Mouse (Mus musculus) megakaryocyte, embryonic 14.5 days (primary cell): ENCODE measurements at regions not wholly inside any gene's neighbourhood (a gene's known extent, or its start where the extent isn't known, plus 50 kb on each side); places are given as distances from the start of the nearest gene placed in this dataset.

Source experiments
- H3K27me3 ChIP-seq: replicated peaks from 2 replicates; pipeline ENCODE3; 2012; ENCODE audit warnings: inconsistent platforms
- H3K36me3 ChIP-seq: replicated peaks from 2 replicates; pipeline ENCODE3; 2012; ENCODE audit warnings: low read length, inconsistent platforms, mixed read lengths
- H3K4me1 ChIP-seq: 2 replicates; pipeline ENCODE4 v1.6.1; 2012; ENCODE audit warnings: inconsistent platforms
- H3K4me3 ChIP-seq: replicated peaks from 2 replicates; pipeline ENCODE3; 2012; ENCODE audit warnings: moderate library complexity, mild to moderate bottlenecking, inconsistent platforms
- H3K9me3 ChIP-seq: 2 replicates; pipeline ENCODE4 v1.6.1; 2012; ENCODE audit warnings: inconsistent platforms
- FLI1 ChIP-seq: IDR thresholded peaks from 2 replicates; pipeline ENCODE4 v1.6.1; 2012; ENCODE audit warnings: low read length, inconsistent platforms, mixed read lengths
- GATA1 ChIP-seq: IDR thresholded peaks from 3 replicates; pipeline ENCODE4 v1.6.1; 2012; ENCODE audit warnings: mixed read lengths, low read length, inconsistent platforms, borderline replicate concordance

DNA sequence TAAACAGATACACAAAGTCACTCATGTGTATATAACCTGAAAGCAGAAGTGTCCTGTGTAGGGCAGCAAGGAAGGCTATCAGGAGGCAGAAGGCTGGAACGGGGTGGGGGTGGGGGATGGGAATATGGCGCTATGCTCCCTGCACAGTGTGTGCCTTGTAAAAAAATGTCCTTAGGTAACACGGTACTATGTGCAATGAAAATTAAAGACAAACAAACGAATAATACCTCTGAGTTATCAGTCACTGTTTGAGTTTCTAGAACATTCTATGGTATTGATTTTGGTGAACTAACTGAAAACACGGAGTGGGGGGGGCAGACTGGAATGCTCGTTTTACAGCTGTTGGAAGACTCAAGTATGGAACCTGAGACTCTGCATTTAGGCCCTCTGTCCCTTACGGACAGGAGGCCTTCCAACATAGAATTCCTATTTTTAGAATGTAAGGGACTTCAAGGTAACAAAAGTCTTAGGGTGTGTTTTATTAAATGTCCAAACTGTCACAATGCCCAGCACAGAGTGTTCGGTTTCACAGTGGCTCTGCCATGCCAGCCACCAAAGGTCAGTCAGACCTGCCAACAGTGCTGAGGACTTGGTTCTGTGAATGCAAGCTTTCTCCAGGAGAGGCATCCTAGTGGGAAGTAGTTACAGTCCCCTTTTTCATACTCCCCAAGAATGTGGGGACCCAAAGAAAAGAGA lies 240.6 kb downstream of the Ano6 start:
- no peaks in the 10 kb centered on the region for H3K36me3 ChIP-seq
- H3K27me3 ChIP-seq: peaks cover 5% of the 10 kb centered on the region
- H3K4me3 ChIP-seq: no peak overlapping the region
- TF ChIP-seq FLI1: no peak
- TF ChIP-seq GATA1: no peak
- no peaks in the 10 kb centered on the region for H3K4me1 ChIP-seq
- peaks cover 6% of the 10 kb centered on the region; the same call in 1 of the 2 replicates for H3K9me3 ChIP-seq

DNA sequence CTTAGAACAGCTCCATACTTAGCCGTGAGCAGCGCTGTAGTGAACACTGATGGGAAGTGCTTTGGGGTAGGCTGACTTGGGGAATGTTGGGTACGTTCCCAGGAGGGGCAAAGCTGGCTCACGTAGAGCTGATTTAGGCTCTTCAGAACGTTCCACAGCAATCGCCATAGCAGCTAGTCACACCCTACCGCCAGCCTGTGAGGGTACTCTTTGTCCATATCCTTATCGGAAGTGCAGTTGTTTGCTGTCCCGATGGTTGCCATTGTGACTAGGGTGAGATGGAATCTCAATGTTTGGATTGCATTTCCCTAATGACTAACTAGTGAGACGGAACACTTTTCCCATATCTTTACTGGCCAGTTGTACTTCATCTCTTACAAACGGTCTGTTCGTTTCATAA lies 244.6 kb downstream of the Ano6 start:
- TF ChIP-seq GATA1 (no peak), FLI1 (no peak)
- H3K36me3 ChIP-seq: no peaks in the 10 kb centered on the region
- peaks cover 3% of the 10 kb centered on the region for H3K27me3 ChIP-seq
- H3K4me1 ChIP-seq: no peaks in the 10 kb centered on the region
- 0 out of 2 replicates have a peak, but pooled peaks cover 2% of the 10 kb centered on the region for H3K9me3 ChIP-seq
- no peak overlapping the region for H3K4me3 ChIP-seq

DNA sequence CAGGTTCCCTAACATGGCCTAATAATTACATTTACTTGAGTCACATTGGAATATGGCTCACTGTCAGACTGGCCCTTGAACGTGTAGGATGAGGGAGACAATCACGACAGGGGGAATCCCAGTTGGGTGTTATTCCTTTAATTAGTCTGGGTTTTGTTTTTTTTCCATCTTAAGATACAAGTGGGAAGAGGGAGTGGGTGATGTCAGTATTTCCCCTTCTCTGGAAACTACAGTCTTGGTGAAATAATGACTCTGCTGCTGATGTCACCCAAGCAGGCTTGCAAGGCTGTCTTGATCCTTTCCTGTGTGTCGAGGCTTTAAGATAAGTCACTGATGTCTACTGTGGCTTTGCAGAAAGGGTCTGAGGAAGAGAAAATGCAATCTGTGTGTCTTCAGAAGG lies 241.8 kb upstream of the Arid2 start:
- Histone ChIP-seq H3K27me3 (no peaks in the 10 kb centered on the region), H3K4me3 (no peak overlapping the region), H3K4me1 (peaks cover 4% of the 10 kb centered on the region; the same call in 1 of the 2 replicates), H3K36me3 (no peaks in the 10 kb centered on the region), H3K9me3 (0 out of 2 replicates have a peak, but pooled peaks cover 2% of the 10 kb centered on the region)
- TF ChIP-seq FLI1 (no peak), GATA1 (no peak)

GRCm38 (mm10) chr15:96046651-96047050 lies 240.7 kb upstream of the Arid2 start:
- H3K9me3 ChIP-seq: no peaks in the 10 kb centered on the region
- peaks cover 4% of the 10 kb centered on the region; the same call in 1 of the 2 replicates for H3K4me1 ChIP-seq
- H3K27me3 ChIP-seq: no peaks in the 10 kb centered on the region
- H3K36me3 ChIP-seq: no peaks in the 10 kb centered on the region
- TF ChIP-seq FLI1: no peak
- H3K4me3 ChIP-seq: no peak overlapping the region

GRCm38 (mm10) chr15:96050416-96050815 lies 236.9 kb upstream of the Arid2 start:
- H3K36me3 ChIP-seq: no peaks in the 10 kb centered on the region
- peaks cover 4% of the 10 kb centered on the region; the same call in 1 of the 2 replicates for H3K4me1 ChIP-seq
- H3K4me3 ChIP-seq: no peak overlapping the region
- TF ChIP-seq FLI1 (no peak), GATA1 (no peak)
- H3K9me3 ChIP-seq: peaks cover 13% of the 10 kb centered on the region
- no peaks in the 10 kb centered on the region for H3K27me3 ChIP-seq

DNA sequence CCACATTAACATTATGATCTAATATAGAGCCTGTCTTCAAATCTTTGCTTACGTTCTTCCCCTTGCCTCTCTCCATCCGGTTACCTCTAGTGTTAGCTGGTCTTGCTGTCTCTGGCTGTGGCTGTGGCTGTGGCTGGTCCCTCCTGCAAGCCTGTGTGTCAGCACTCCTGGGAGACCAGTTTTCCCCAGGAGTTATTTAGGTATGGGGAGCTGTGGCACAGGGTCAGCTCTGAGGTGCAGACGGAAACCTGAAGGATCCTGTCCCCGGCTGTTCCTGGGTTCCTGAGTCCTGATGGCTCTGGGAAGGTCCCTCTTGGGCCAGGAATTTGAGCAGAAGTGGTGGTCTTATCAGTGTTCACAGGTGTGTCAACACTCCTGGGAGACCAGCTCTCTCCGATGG lies 234.7 kb upstream of the Arid2 start:
- H3K4me1 ChIP-seq: no peaks in the 10 kb centered on the region
- no peak overlapping the region for H3K4me3 ChIP-seq
- peaks cover 2% of the 10 kb centered on the region for H3K27me3 ChIP-seq
- TF ChIP-seq GATA1 (no peak), FLI1 (no peak)
- peaks cover 19% of the 10 kb centered on the region for H3K9me3 ChIP-seq
- no peaks in the 10 kb centered on the region for H3K36me3 ChIP-seq

GRCm38 (mm10) chr15:96055361-96055760 lies 232.0 kb upstream of the Arid2 start:
- TF ChIP-seq GATA1: no peak
- TF ChIP-seq FLI1: no peak
- Histone ChIP-seq H3K4me1 (no peaks in the 10 kb centered on the region), H3K36me3 (no peaks in the 10 kb centered on the region), H3K27me3 (peaks cover 2% of the 10 kb centered on the region), H3K4me3 (no peak overlapping the region), H3K9me3 (peaks cover 19% of the 10 kb centered on the region)

GRCm38 (mm10) chr15:96055796-96056473 lies 231.4 kb upstream of the Arid2 start:
- TF ChIP-seq GATA1 (no peak), FLI1 (no peak)
- peaks cover 2% of the 10 kb centered on the region for H3K27me3 ChIP-seq
- no peaks in the 10 kb centered on the region for H3K36me3 ChIP-seq
- peaks cover 19% of the 10 kb centered on the region for H3K9me3 ChIP-seq
- no peaks in the 10 kb centered on the region for H3K4me1 ChIP-seq
- H3K4me3 ChIP-seq: no peak overlapping the region

GRCm38 (mm10) chr15:96059623-96060022 lies 227.7 kb upstream of the Arid2 start:
- Histone ChIP-seq H3K36me3 (no peaks in the 10 kb centered on the region), H3K4me1 (no peaks in the 10 kb centered on the region), H3K27me3 (peaks cover 5% of the 10 kb centered on the region), H3K9me3 (peaks cover 15% of the 10 kb centered on the region), H3K4me3 (no peak overlapping the region)
- TF ChIP-seq FLI1 (no peak), GATA1 (no peak)

GRCm38 (mm10) chr15:96064499-96065217 lies 222.7 kb upstream of the Arid2 start:
- no peak overlapping the region for H3K4me3 ChIP-seq
- H3K4me1 ChIP-seq: no peaks in the 10 kb centered on the region
- H3K36me3 ChIP-seq: no peaks in the 10 kb centered on the region
- 0 out of 2 replicates have a peak, but pooled peaks cover 2% of the 10 kb centered on the region for H3K9me3 ChIP-seq
- peaks cover 2% of the 10 kb centered on the region for H3K27me3 ChIP-seq
- no peak for TF ChIP-seq GATA1
- no peak for TF ChIP-seq FLI1
